Mouse (Mus musculus): ENCODE data around the gene Ifitm10.

DNA sequence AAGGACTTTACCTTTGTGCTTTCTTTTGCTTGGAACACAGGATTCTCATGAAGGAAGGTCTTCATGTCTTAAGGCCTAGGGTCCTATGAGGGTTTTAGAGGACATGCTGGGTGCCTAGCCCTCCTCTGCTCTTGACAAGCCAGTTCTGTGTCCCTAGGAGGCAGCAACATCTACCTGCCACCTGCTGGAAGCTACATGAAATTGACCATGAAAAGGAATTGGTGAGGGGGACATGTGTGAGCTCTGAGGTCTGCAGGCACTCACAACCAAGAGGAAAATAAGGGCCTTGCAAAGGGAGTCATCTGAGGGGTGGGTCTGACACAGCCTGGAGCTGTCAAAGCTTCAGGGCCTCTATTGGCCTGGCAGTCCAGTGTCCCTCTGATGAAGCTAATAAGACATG, 78.1 kb downstream of the Ifitm10 start:
- no peak for TF ChIP-seq GATA1 (IDR thresholded peaks at IDR 0.05; ENCODE audit: borderline replicate concordance, low read length)
- no peak for TF ChIP-seq FLI1 (IDR thresholded peaks at IDR 0.05; ENCODE audit: low read length)
